Mouse (Mus musculus): ENCODE results near the gene Cxcl9.

Gene Cxcl9

DNA sequence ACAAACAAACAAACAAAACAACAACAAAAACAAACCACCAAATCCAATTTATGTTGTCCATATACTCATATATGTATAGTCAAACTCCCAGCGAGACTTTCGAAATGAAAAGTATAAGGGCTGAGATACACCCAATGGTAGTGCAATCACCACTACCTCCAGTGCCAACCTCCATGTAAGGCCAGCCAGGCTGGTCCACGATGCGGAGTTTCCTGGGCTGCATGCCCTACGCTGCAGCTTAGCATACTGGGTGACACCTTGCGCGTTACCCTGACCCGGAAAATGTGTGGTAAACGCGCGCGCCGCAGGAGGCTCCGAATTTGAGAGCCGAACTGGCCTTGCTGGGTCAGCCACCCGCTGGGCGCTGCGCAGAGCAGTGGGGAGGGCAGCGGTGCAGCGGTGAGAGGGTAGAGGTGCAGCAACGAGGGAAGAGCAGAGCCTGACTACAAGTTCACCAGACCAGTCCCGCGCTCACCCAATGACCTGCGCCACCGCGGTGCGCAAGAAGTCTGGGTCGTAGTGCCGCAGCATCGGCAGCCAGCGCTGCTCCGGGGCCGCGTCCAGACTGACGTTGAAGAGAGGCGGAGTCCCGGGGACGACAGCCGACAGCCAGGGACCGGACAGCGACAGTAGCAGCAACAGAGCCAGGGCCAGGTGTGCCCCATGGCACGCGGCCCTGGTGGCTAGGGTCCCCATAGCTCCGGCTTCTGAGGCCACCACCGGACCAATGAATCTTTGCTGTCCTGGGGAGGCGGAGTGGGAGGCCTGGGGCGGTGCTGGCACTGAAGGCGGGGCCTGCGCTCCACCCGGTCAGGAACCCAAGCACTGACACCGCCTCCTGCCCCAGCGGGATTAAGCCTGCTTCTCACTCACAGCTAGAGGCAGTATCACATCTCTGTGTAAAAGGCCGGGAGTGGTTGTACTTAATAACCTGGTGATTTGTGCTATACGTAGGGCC, 50.2 kb downstream of the Cxcl9 start, which contains the start of gene Naaa:
Naaa (minus strand) TSS at position 734 of the 958 bp plus-strand sequence.
- DNase-seq, result peak; percentile 79

Measured in thymus, postnatal 4 days (tissue).